Mouse (Mus musculus) heart, postnatal 10 days (tissue): Measurements from ENCODE around the gene Tmem161b. TPM values are rescaled to one million over a fixed set of nuclear protein-coding genes. Genes with fewer than 3 reads are reported as not detected.

Source experiments
- DNase-seq, 2 experiments: peaks; one replicate each; pipeline ENCODE4 v3.0.0; 2021
- intact Hi-C: fragments of 180-260 bp; cut with DNase I; formaldehyde crosslinking; loops from one replicate; pipeline ENCODE4 v1.15.1; 2025
- microRNA-seq, 2 experiments: library from miRNA; unstranded; fragments of <30 nt; microRNA quantifications; one replicate each; pipeline ENCODE4 v1.2.0; 2022
- total RNA-seq, 2 experiments: library from RNA; stranded (reverse); gene quantifications; 2 replicates each; pipeline ENCODE4 v1.2.3; 2021

Gene Tmem161b
- total RNA-seq, 2 experiments from 2014 or later = 24.8 to 26.2 TPM

GRCm38 (mm10) chr13:84344711-84345110 is 122.6 kb downstream of the Tmem161b start:
- DNase-seq = no peak
- intact Hi-C loops = loop anchor here (5.0 kb wide), 2 partner anchors 413 to 617 kb away; no protein-coding TSS in a partner anchor

GRCm38 (mm10) chr13:84345114-84345513 is 123.0 kb downstream of the Tmem161b start:
- no peak for DNase-seq
- intact Hi-C loops = loop anchor here (5.0 kb wide), 2 partner anchors 412 to 618 kb away; no protein-coding TSS in a partner anchor

Small RNAs within 50 kb of the gene (microRNA-seq; reads per million reads assigned to microRNA genes)
- 0 reads per million in 2 experiments for gene Gm24331
